10 mouse cellular contexts compared by ENCODE assay signal in the genomic region with DNA sequence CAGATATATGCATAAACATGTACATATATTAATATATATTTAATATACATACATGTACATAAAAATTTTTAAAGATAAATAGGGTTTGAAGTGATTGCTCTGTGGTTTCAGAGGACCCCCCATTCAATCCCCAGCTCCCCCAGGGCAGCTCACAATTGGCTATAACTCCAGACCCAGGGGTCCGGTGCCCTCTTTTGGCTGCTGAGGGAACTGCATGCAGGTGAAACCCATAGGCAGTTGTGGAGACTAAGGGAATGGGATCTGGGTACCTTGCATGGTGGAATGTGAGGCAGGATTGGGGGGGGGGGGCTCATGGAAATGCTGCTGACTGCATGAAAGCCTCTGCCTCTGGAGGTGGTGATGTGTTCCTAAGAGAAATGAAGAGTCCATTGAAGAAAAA. TPM values are rescaled to one million over a fixed set of nuclear protein-coding genes. Genes with fewer than 3 reads are reported as not detected.
DNase-seq lines count a peak whose midpoint lies in the region; ATAC-seq and TF ChIP-seq lines count a peak whose summit lies in the region.
"Had no signal": no experiment of that assay in that cellular context is flagged by ENCODE, and none has a peak within 500 bp of the region (broad histone marks: within the 10 kb centered on the region; RNA-seq: fewer than 3 reads in every experiment).

No protein-coding gene starts in this region.

- H3K4me2 ChIP-seq in heart, postnatal 0 days (ENCODE audit: low read depth, low read length): no peak overlapping the region
- no peak overlapping the region for H3K4me2 ChIP-seq in heart, embryonic 12.5 days
- H3K4me2 ChIP-seq: embryonic facial prominence, embryonic 13.5 days; limb, embryonic 13.5 days had no signal

- no peak for DNase-seq in heart, postnatal 0 days (ENCODE audit: low spot score)
- DNase-seq in A20 (ENCODE audit: low read depth, low spot score) (peak; percentile 55), MN1 (ENCODE audit: low spot score) (peak; percentile 36)
- DNase-seq in kidney, postnatal 25 days: peak; percentile 40 to 57
- DNase-seq in thymus, postnatal 25 days: peak; percentile 68
- no peak for DNase-seq in layer of hippocampus, postnatal 14 days (ENCODE audit: low spot score in 2 of 2)
- DNase-seq in right cerebral cortex, postnatal 14 days: no peak

- no peak overlapping the region for H3K9ac ChIP-seq in heart, postnatal 0 days (replicated peaks; ENCODE audit: low read depth, low read length)
- H3K9ac ChIP-seq in heart, embryonic 12.5 days: no peak overlapping the region
- H3K9ac ChIP-seq: embryonic facial prominence, embryonic 13.5 days; limb, embryonic 13.5 days had no signal

- 18% methylated on average over 1 of the region's 1 CpGs for WGBS in heart, postnatal 0 days
- 4% methylated on average over 1 of the region's 1 CpGs for WGBS in heart, embryonic 12.5 days

- H3K9me3 ChIP-seq in heart, postnatal 0 days (replicated peaks; ENCODE audit: control insufficient read depth, low read length): no peaks in the 10 kb centered on the region
- no peaks in the 10 kb centered on the region for H3K9me3 ChIP-seq in heart, embryonic 12.5 days (replicated peaks)
- H3K9me3 ChIP-seq: embryonic facial prominence, embryonic 13.5 days; limb, embryonic 13.5 days had no signal

- peaks cover 10% of the 10 kb centered on the region for H3K27me3 ChIP-seq in heart, postnatal 0 days (ENCODE audit: control insufficient read depth, insufficient read depth, low read length)
- peaks cover 15% of the 10 kb centered on the region for H3K27me3 ChIP-seq in heart, embryonic 12.5 days (replicated peaks)

- no peak for ATAC-seq in heart, postnatal 0 days (ENCODE audit: insufficient read depth, low read depth)
- ATAC-seq in heart, embryonic 12.5 days (ENCODE audit: insufficient number of reproducible peaks, low FRiP score): no peak

- no peaks in the 10 kb centered on the region for H3K4me1 ChIP-seq in heart, postnatal 0 days (ENCODE audit: control insufficient read depth, insufficient read depth)
- H3K4me1 ChIP-seq in heart, embryonic 12.5 days (replicated peaks): peaks cover 15% of the 10 kb centered on the region

- no peak for TF ChIP-seq EP300 in heart, postnatal 0 days (IDR thresholded peaks at IDR 0.05; ENCODE audit: low read depth)

- no peak overlapping the region for H3K4me3 ChIP-seq in heart, postnatal 0 days (ENCODE audit: low read depth, low read length)
- H3K4me3 ChIP-seq in heart, embryonic 12.5 days: no peak overlapping the region
- H3K4me3 ChIP-seq: embryonic facial prominence, embryonic 13.5 days; limb, embryonic 13.5 days had no signal

- no peak overlapping the region for H3K27ac ChIP-seq in heart, postnatal 0 days (ENCODE audit: low read depth)
- no peak overlapping the region for H3K27ac ChIP-seq in heart, embryonic 12.5 days (ENCODE audit: poor library complexity, severe bottlenecking)
- H3K27ac ChIP-seq: embryonic facial prominence, embryonic 13.5 days; limb, embryonic 13.5 days had no signal

- no peaks in the 10 kb centered on the region for H3K36me3 ChIP-seq in heart, postnatal 0 days (replicated peaks; ENCODE audit: control insufficient read depth, insufficient read depth, low read length)
- H3K36me3 ChIP-seq in heart, embryonic 12.5 days: no peaks in the 10 kb centered on the region
- H3K36me3 ChIP-seq: embryonic facial prominence, embryonic 13.5 days; limb, embryonic 13.5 days had no signal

- peak; percentile 38 for TF ChIP-seq CTCF in heart, postnatal 0 days (IDR thresholded peaks at IDR 0.05; ENCODE audit: low read depth)

RNA-seq across cellular contexts. Expression of a gene that starts 16.2 kb away (rescaled TPM):
- 0.39 and 4.1 TPM in 2 replicates for total RNA-seq in heart, postnatal 0 days (2014; rRNA removed; ENCODE audit: low replicate concordance)
- polyA plus RNA-seq in heart, postnatal 0 days (2015; fragmentation: Nextera tagmentation; extraction: Ambion mirVana): 0.78 and 0.96 TPM in 2 replicates
- polyA plus RNA-seq in heart, embryonic 12.5 days (2016; fragmentation: Nextera tagmentation; extraction: Ambion mirVana): 0.34 and 0.54 TPM in 2 replicates
- total RNA-seq in layer of hippocampus, postnatal 14 days (2021): 100 to 1,000 TPM; 107 to 115 TPM

RNA-seq across cellular contexts. Expression of a gene that starts 25.3 kb away (rescaled TPM):
- total RNA-seq in heart, postnatal 0 days (2014; rRNA removed; ENCODE audit: low replicate concordance): 41.1 and 71.6 TPM in 2 replicates
- polyA plus RNA-seq in heart, postnatal 0 days (2015; fragmentation: Nextera tagmentation; extraction: Ambion mirVana): 57.9 and 65.9 TPM in 2 replicates
- polyA plus RNA-seq in heart, embryonic 12.5 days (2016; fragmentation: Nextera tagmentation; extraction: Ambion mirVana): 63.2 and 68.6 TPM in 2 replicates
- total RNA-seq in layer of hippocampus, postnatal 14 days (2021): 10 to 100 TPM; 68.7 to 72.8 TPM

RNA-seq across cellular contexts. Expression of a gene that starts 52.4 kb away (rescaled TPM):
- total RNA-seq in heart, postnatal 0 days (2014; rRNA removed; ENCODE audit: low replicate concordance): 68.4 and 74.8 TPM in 2 replicates
- polyA plus RNA-seq in heart, postnatal 0 days (2015; fragmentation: Nextera tagmentation; extraction: Ambion mirVana): 20.4 and 21.1 TPM in 2 replicates
- polyA plus RNA-seq in heart, embryonic 12.5 days (2016; fragmentation: Nextera tagmentation; extraction: Ambion mirVana): 103 and 105 TPM in 2 replicates
- 10 to 100 TPM; 78.9 to 87.5 TPM for total RNA-seq in layer of hippocampus, postnatal 14 days (2021)

Comparison
In these comparisons a context has a peak if more than half of its experiments do, and no peak if none do; other contexts are left out.
1. DNase-seq: peak in A20 (single experiment), MN1 (single experiment), kidney, postnatal 25 days (2 of 2) and thymus, postnatal 25 days (single experiment); none in heart, postnatal 0 days (single experiment), layer of hippocampus, postnatal 14 days (0 of 2) and right cerebral cortex, postnatal 14 days (single experiment).
2. RNA of a gene that starts 16.2 kb away (total RNA-seq): 107 to 115 TPM in layer of hippocampus, postnatal 14 days; 0.39 to 4.1 TPM in heart, postnatal 0 days; every median in the first group is over 10 times any median in the second.